Mouse (Mus musculus): ENCODE results near the gene Ywhaq.
"Not testable (repeated sequence)": the region's sequence is repeated elsewhere in the genome, so short reads cannot be mapped to it uniquely, and the experiment has no call there.

DNA sequence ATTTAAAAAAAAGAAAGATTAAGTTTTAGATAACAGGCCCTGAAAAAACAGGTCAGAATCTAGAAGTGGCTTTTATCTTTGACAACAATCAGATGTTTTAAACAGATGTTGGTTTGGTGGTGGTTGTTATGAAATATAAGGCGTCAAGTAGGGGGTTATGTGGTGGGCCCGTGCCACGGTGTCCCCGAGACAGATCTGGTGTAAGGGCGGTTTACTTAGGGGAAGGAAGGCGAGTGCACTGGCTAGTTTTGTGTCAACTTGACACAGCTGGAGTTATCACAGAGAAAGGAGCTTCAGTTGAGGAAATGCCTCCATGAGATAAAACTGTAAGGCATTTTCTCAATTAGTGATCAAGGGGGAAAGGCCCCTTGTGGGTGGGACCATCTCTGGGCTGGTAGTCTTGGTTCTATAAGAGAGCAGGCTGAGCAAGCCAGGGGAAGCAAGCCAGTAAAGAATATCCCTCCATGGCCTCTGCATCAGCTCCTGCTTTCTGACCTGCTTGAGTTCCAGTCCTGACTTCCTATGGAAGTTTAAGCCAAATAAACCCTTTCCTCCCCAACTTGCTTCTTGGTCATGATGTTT, 38.6 kb downstream of the Ywhaq start:
- not testable (repeated sequence) for TF ChIP-seq CTCF (IDR thresholded peaks at IDR 0.05; ENCODE audit: extremely low read depth, insufficient read length, insufficient replicate concordance, low read depth, low read length); POLR2A (IDR thresholded peaks at IDR 0.05; ENCODE audit: low read depth, low read length)
